Mouse (Mus musculus): ENCODE results near the gene Pts. TPM values are rescaled to one million over a fixed set of nuclear protein-coding genes. Genes with fewer than 3 reads are reported as not detected.

The Pts gene
- polyA plus RNA-seq (2014; fragmentation: Nextera tagmentation; extraction: Ambion mirVana) = 59.7 and 64.6 TPM in 2 replicates

DNA sequence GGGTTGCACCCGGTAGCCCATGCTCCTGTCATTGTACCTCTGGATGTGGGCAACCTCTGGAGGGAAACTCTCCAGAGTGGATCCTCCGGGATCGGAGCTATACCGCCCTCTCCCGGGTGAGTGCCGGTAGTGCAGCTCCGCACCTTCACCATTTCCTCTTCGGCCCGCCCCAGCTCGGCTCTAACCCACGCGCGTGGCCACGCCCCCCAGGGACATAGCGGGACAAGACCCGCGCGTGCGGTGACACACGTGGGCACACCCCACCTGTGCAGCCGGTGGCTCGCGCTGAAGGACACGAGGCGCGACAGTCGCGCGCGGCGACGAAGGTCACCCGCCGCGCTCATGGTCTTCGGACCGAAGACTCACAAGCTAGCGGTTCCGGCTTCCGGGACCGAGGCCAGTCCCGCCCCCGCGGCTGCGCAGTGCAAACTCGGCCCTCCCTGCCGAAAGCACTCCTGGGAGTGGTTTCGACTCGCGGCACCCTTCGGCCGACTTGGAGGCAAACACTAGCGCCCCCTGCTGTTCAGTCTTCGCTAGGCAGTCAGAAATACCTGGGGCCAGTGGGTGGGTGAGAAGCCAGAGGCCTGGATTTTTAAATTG lies at the start of gene Pts:
TSS of gene Pts (minus strand) at position 432 of the 600 bp plus-strand sequence.
- DNase-seq (ENCODE audit: low spot score) (peak; percentile 99), ATAC-seq (replicated peaks; ENCODE audit: insufficient number of reproducible peaks, low FRiP score, low TSS enrichment, low read depth) (peak; percentile 97)
- Histone ChIP-seq H3K4me2 (ENCODE audit: low read depth, low read length) (peak within 1 kb of the TSS; percentile 58), H3K9me3 (replicated peaks; ENCODE audit: control insufficient read depth, low read length) (no peaks in the 10 kb centered on the region), H3K27me3 (ENCODE audit: control insufficient read depth, insufficient read depth, low read length) (no peaks in the 10 kb centered on the region), H3K27ac (replicated peaks; ENCODE audit: low read depth, low read length) (no peak within 1 kb of the TSS), H3K36me3 (replicated peaks; ENCODE audit: control insufficient read depth, insufficient read depth, low read depth, low read length) (no peaks in the 10 kb centered on the region), H3K9ac (replicated peaks; ENCODE audit: low read length) (peak within 1 kb of the TSS; percentile 68), H3K4me1 (ENCODE audit: control insufficient read depth, insufficient read depth, low read length) (no peaks in the 10 kb centered on the region), H3K4me3 (ENCODE audit: low read depth, low read length) (peak within 1 kb of the TSS; percentile 68)
- WGBS = under 1% methylated on average over 54 of the region's 54 CpGs

DNA sequence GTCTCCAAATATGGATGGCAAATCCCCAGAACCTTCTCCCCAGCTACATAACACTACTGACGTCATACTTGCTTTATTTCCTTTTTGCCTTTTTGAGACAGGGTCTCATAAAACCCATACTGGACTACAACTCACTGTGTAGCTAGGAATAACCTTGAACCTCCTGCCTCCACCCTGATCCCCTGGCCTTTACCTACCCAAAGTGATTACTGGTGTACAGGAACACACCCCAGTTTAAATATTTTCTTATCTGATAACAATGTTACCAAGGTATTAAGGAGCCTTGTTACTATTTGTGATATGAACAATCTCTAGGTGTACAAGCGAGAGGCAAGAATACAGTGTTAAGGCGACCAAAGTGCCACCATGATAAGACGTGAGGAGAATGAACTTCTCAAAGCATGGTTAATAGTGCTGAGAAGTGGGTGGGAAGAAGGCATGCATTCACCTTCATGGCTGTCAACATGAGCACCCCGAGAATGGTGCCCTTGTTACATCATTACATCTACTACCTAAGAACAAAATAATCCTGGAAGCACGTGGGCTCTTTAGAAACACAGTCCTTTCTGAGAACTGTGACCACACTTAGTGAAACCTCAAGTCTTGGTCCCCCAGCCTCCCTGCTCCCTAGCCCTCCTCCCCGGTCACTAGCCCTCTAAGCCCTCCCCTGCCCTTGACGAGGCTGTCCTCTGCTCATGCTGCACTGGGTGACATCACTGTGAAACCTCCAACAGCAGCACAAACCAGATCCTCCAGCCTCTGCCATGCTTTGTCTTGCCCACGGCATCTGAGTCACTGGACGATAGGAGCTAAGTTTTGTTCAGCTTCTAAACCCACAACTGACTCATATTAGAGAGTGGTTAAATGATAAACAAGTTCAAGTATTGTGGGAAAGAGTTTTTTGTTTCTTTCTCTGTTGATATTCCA lies 41.3 kb upstream of the Pts start:
- 76% methylated on average over 10 of the region's 10 CpGs for WGBS
- no peaks in the 10 kb centered on the region for H3K9me3 ChIP-seq (replicated peaks; ENCODE audit: control insufficient read depth, low read length)
- H3K4me2 ChIP-seq (ENCODE audit: low read depth, low read length) = no peak overlapping the region
- no peaks in the 10 kb centered on the region for H3K27me3 ChIP-seq (ENCODE audit: control insufficient read depth, insufficient read depth, low read length)
- H3K27ac ChIP-seq (replicated peaks; ENCODE audit: low read depth, low read length) = no peak overlapping the region
- ATAC-seq (replicated peaks; ENCODE audit: insufficient number of reproducible peaks, low FRiP score, low TSS enrichment, low read depth) (no peak), DNase-seq (ENCODE audit: low spot score) (no peak)
- H3K36me3 ChIP-seq (replicated peaks; ENCODE audit: control insufficient read depth, insufficient read depth, low read depth, low read length) = no peaks in the 10 kb centered on the region
- no peak overlapping the region for H3K4me3 ChIP-seq (ENCODE audit: low read depth, low read length)
- no peaks in the 10 kb centered on the region for H3K4me1 ChIP-seq (ENCODE audit: control insufficient read depth, insufficient read depth, low read length)
- no peak overlapping the region for H3K9ac ChIP-seq (replicated peaks; ENCODE audit: low read length)

DNA sequence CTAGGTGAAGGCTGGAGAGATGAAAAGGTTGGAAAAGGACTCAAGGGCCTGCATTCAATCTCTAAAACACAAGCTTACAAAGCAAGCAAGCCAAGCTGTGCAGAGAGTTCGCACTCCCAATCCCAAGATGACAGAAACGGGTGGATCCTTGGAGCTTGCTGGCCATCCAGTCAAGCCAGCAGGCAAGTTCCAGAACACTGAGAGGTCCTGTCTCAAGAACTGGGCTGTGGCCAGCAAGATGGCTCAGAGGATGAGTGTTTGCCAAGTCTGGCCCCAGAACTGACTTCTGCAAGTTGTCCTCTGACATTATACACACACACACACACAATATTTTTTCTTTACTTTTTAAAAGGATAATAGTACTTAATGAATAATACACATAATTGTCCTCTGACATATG lies 39.4 kb upstream of the Pts start:
- Histone ChIP-seq H3K36me3 (replicated peaks; ENCODE audit: control insufficient read depth, insufficient read depth, low read depth, low read length) (no peaks in the 10 kb centered on the region), H3K4me3 (ENCODE audit: low read depth, low read length) (no peak overlapping the region), H3K4me1 (ENCODE audit: control insufficient read depth, insufficient read depth, low read length) (no peaks in the 10 kb centered on the region), H3K27ac (replicated peaks; ENCODE audit: low read depth, low read length) (no peak overlapping the region), H3K4me2 (ENCODE audit: low read depth, low read length) (no peak overlapping the region), H3K27me3 (ENCODE audit: control insufficient read depth, insufficient read depth, low read length) (no peaks in the 10 kb centered on the region), H3K9ac (replicated peaks; ENCODE audit: low read length) (no peak overlapping the region), H3K9me3 (replicated peaks; ENCODE audit: control insufficient read depth, low read length) (no peaks in the 10 kb centered on the region)
- 88% methylated on average over 2 of the region's 2 CpGs for WGBS
- ATAC-seq (replicated peaks; ENCODE audit: insufficient number of reproducible peaks, low FRiP score, low TSS enrichment, low read depth) (no peak), DNase-seq (ENCODE audit: low spot score) (no peak)

DNA sequence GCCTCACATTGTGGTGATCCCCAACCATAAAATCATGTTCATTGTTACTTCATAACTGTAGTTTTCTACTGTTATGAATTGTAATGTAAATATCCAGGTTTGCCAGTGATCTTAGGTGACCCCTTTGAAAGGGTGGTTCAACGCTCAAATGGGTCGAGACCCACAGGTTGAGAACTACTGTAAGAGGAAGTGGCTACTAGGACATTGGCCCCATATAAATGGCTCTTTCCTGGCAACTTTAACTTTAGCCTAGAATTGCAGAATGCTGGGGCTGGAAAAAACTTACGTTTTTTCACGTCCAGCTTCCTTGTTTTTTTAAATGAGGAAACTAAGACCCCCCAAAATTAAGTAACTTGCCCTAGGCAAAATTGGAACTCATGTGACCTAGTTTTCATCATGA lies 38.8 kb upstream of the Pts start:
- no peaks in the 10 kb centered on the region for H3K27me3 ChIP-seq (ENCODE audit: control insufficient read depth, insufficient read depth, low read length)
- H3K4me2 ChIP-seq (ENCODE audit: low read depth, low read length) = no peak overlapping the region
- no peak overlapping the region for H3K27ac ChIP-seq (replicated peaks; ENCODE audit: low read depth, low read length)
- ATAC-seq (replicated peaks; ENCODE audit: insufficient number of reproducible peaks, low FRiP score, low TSS enrichment, low read depth) (no peak), DNase-seq (ENCODE audit: low spot score) (no peak)
- no peak overlapping the region for H3K9ac ChIP-seq (replicated peaks; ENCODE audit: low read length)
- 87% methylated on average over 4 of the region's 4 CpGs for WGBS
- H3K36me3 ChIP-seq (replicated peaks; ENCODE audit: control insufficient read depth, insufficient read depth, low read depth, low read length) = no peaks in the 10 kb centered on the region
- H3K4me1 ChIP-seq (ENCODE audit: control insufficient read depth, insufficient read depth, low read length) = no peaks in the 10 kb centered on the region
- H3K4me3 ChIP-seq (ENCODE audit: low read depth, low read length) = no peak overlapping the region
- no peaks in the 10 kb centered on the region for H3K9me3 ChIP-seq (replicated peaks; ENCODE audit: control insufficient read depth, low read length)

DNA sequence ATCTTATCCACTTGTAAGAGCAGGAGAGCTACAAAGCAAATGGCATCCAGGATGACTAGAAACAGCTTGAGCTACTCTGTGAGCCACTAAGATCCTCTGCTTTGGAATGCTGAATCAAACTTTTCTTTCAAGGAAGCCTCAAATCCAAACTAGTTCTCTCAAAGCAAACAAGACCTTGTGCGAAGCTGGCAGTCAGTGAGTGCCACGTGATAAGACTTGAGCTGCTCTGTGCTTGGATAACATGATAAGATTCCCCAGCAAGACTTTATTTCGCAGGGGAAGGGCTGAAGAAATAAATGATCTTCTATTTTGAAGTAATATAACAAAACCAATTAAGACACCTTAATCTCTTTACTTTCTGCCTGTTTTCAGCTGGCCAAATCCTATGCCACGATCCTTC lies 37.4 kb upstream of the Pts start:
- no peak overlapping the region for H3K27ac ChIP-seq (replicated peaks; ENCODE audit: low read depth, low read length)
- ATAC-seq (replicated peaks; ENCODE audit: insufficient number of reproducible peaks, low FRiP score, low TSS enrichment, low read depth) (no peak), DNase-seq (ENCODE audit: low spot score) (no peak)
- H3K27me3 ChIP-seq (ENCODE audit: control insufficient read depth, insufficient read depth, low read length) = no peaks in the 10 kb centered on the region
- no peak overlapping the region for H3K4me2 ChIP-seq (ENCODE audit: low read depth, low read length)
- no peaks in the 10 kb centered on the region for H3K4me1 ChIP-seq (ENCODE audit: control insufficient read depth, insufficient read depth, low read length)
- H3K4me3 ChIP-seq (ENCODE audit: low read depth, low read length) = no peak overlapping the region
- no peaks in the 10 kb centered on the region for H3K36me3 ChIP-seq (replicated peaks; ENCODE audit: control insufficient read depth, insufficient read depth, low read depth, low read length)
- 70% methylated on average over 4 of the region's 4 CpGs for WGBS
- no peak overlapping the region for H3K9ac ChIP-seq (replicated peaks; ENCODE audit: low read length)
- H3K9me3 ChIP-seq (replicated peaks; ENCODE audit: control insufficient read depth, low read length) = no peaks in the 10 kb centered on the region

DNA sequence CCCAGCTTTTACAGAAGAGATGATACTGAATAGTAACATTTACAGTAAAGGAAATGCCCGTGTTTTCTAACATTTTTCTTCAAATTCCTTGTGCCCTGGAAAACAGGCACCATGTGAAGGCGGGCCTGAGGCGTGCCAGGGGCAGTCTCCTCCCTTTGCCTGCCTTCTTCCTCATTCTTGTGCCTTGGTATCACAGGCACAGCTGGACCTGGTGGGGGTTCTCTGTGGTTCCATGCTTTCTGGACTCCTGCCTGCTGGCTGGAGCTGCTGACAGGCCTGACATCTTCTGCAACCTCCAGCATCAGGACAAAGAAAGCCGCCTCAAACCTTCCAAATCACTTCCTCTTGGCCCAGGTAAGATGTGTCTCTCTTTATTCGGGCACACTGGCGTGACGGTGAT lies 36.6 kb upstream of the Pts start:
- Histone ChIP-seq H3K36me3 (replicated peaks; ENCODE audit: control insufficient read depth, insufficient read depth, low read depth, low read length) (no peaks in the 10 kb centered on the region), H3K27ac (replicated peaks; ENCODE audit: low read depth, low read length) (no peak overlapping the region), H3K9ac (replicated peaks; ENCODE audit: low read length) (no peak overlapping the region), H3K4me2 (ENCODE audit: low read depth, low read length) (no peak overlapping the region), H3K27me3 (ENCODE audit: control insufficient read depth, insufficient read depth, low read length) (no peaks in the 10 kb centered on the region), H3K4me1 (ENCODE audit: control insufficient read depth, insufficient read depth, low read length) (no peaks in the 10 kb centered on the region), H3K4me3 (ENCODE audit: low read depth, low read length) (no peak overlapping the region), H3K9me3 (replicated peaks; ENCODE audit: control insufficient read depth, low read length) (no peaks in the 10 kb centered on the region)
- DNase-seq (ENCODE audit: low spot score) (no peak), ATAC-seq (replicated peaks; ENCODE audit: insufficient number of reproducible peaks, low FRiP score, low TSS enrichment, low read depth) (no peak)
- WGBS = 76% methylated on average over 7 of the region's 7 CpGs

DNA sequence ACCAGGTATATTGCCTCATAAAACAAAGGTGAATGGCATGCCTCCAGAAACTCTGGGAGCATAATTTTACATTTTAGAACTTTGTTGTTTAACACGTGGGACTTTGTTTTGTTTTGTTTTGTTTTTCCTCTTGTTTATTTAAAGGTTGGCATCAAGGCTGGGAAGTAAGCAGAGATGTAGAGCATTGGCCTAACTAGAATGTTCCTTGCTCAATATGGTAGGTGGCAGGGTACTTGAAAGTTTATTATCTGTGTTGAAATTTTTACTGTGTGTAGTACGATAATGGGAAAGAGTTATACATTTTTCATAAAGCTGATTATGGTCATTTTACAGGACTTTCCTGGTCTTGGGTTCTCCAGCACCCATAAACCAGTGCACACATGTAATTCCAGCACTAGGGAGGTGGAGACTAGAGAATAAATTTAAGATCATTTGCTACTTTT lies 33.4 kb upstream of the Pts start:
- WGBS = 78% methylated on average over 2 of the region's 2 CpGs
- no peaks in the 10 kb centered on the region for H3K27me3 ChIP-seq (ENCODE audit: control insufficient read depth, insufficient read depth, low read length)
- DNase-seq (ENCODE audit: low spot score) (no peak), ATAC-seq (replicated peaks; ENCODE audit: insufficient number of reproducible peaks, low FRiP score, low TSS enrichment, low read depth) (no peak)
- no peaks in the 10 kb centered on the region for H3K36me3 ChIP-seq (replicated peaks; ENCODE audit: control insufficient read depth, insufficient read depth, low read depth, low read length)
- H3K4me1 ChIP-seq (ENCODE audit: control insufficient read depth, insufficient read depth, low read length) = no peaks in the 10 kb centered on the region
- H3K4me2 ChIP-seq (ENCODE audit: low read depth, low read length) = no peak overlapping the region
- no peak overlapping the region for H3K4me3 ChIP-seq (ENCODE audit: low read depth, low read length)
- H3K9me3 ChIP-seq (replicated peaks; ENCODE audit: control insufficient read depth, low read length) = no peaks in the 10 kb centered on the region
- H3K27ac ChIP-seq (replicated peaks; ENCODE audit: low read depth, low read length) = no peak overlapping the region
- no peak overlapping the region for H3K9ac ChIP-seq (replicated peaks; ENCODE audit: low read length)

Data from embryonic facial prominence, embryonic 11.5 days (tissue).